Mouse (Mus musculus): ENCODE results near the gene Znrf3.
A peak's percentile ranks its signal among the peaks of the same experiment; 100 is the strongest.

Gene Znrf3

GRCm38 (mm10) chr11:5271274-5272065, 173.2 kb downstream of the Znrf3 start:
- DNase-seq (ENCODE audit: low spot score in 2 of 2): no peak

GRCm38 (mm10) chr11:5269846-5270461, 174.7 kb downstream of the Znrf3 start:
- no peak for DNase-seq (ENCODE audit: low spot score in 2 of 2)

GRCm38 (mm10) chr11:5265764-5266163, 178.9 kb downstream of the Znrf3 start:
- no peak for DNase-seq (ENCODE audit: low spot score in 2 of 2)

GRCm38 (mm10) chr11:5263078-5263730, 181.4 kb downstream of the Znrf3 start:
- peak; percentile 73 to 77 for DNase-seq (ENCODE audit: low spot score in 2 of 2)

GRCm38 (mm10) chr11:5261508-5262392, 182.9 kb downstream of the Znrf3 start, which contains the start of gene Kremen1:
Gene Kremen1, minus strand, starts transcription at chr11:5261558.
- peak; percentile 87 to 92 for DNase-seq (ENCODE audit: low spot score in 2 of 2)

- peak in 1 of 2 experiments; percentile 51 for DNase-seq (ENCODE audit: low spot score in 2 of 2)
Measured at GRCm38 (mm10) chr11:5260942-5261459, 183.6 kb downstream of the Znrf3 start.

GRCm38 (mm10) chr11:5259944-5260598, 184.6 kb downstream of the Znrf3 start:
- no peak for DNase-seq (ENCODE audit: low spot score in 2 of 2)

- no peak for DNase-seq (ENCODE audit: low spot score in 2 of 2)
Measured at GRCm38 (mm10) chr11:5258036-5258435, 186.6 kb downstream of the Znrf3 start.

- no peak for DNase-seq (ENCODE audit: low spot score in 2 of 2)
Measured at GRCm38 (mm10) chr11:5257151-5257862, 187.3 kb downstream of the Znrf3 start.

GRCm38 (mm10) chr11:5255509-5256014, 189.1 kb downstream of the Znrf3 start:
- DNase-seq (ENCODE audit: low spot score in 2 of 2): no peak

GRCm38 (mm10) chr11:5254016-5254415, 190.6 kb downstream of the Znrf3 start:
- no peak for DNase-seq (ENCODE audit: low spot score in 2 of 2)

- DNase-seq (ENCODE audit: low spot score in 2 of 2): no peak
Measured at GRCm38 (mm10) chr11:5253528-5253927, 191.1 kb downstream of the Znrf3 start.

- no peak for DNase-seq (ENCODE audit: low spot score in 2 of 2)
Measured at GRCm38 (mm10) chr11:5252727-5253126, 191.9 kb downstream of the Znrf3 start.

- no peak for DNase-seq (ENCODE audit: low spot score in 2 of 2)
Measured at GRCm38 (mm10) chr11:5251112-5251511, 193.5 kb downstream of the Znrf3 start.

- DNase-seq (ENCODE audit: low spot score in 2 of 2): no peak
Measured at GRCm38 (mm10) chr11:5248200-5248599, 196.4 kb downstream of the Znrf3 start.

- DNase-seq (ENCODE audit: low spot score in 2 of 2): no peak
Measured at GRCm38 (mm10) chr11:5245431-5245830, 199.2 kb downstream of the Znrf3 start.

- no peak for DNase-seq (ENCODE audit: low spot score in 2 of 2)
Measured at GRCm38 (mm10) chr11:5244749-5245130, 199.9 kb downstream of the Znrf3 start.

GRCm38 (mm10) chr11:5243812-5244748, 200.6 kb downstream of the Znrf3 start:
- peak; percentile 58 to 69 for DNase-seq (ENCODE audit: low spot score in 2 of 2)

GRCm38 (mm10) chr11:5243208-5243607, 201.4 kb downstream of the Znrf3 start:
- DNase-seq (ENCODE audit: low spot score in 2 of 2): no peak

All from urinary bladder, postnatal 36 days (tissue).